Mouse (Mus musculus) cortical plate, adult 2 months (tissue): ENCODE measurements around the gene Alox12b.

ENCODE experiments used
- CTCF ChIP-seq: fragments of 200-500 bp; IDR thresholded peaks from 2 replicates; pipeline ENCODE4 v1.5.1; 2011; ENCODE audit warnings: mild to moderate bottlenecking, control low read depth, low read length; ENCODE audit not compliant: insufficient read depth; ENCODE audit errors: extremely low read depth
- POLR2A ChIP-seq: fragments of 200-500 bp; IDR thresholded peaks from 2 replicates; pipeline ENCODE4 v1.6.1; 2011; ENCODE audit warnings: mild to moderate bottlenecking, low read length, control low read depth; ENCODE audit not compliant: insufficient read depth; ENCODE audit errors: extremely low read depth

- TF ChIP-seq CTCF, result no peak
- TF ChIP-seq POLR2A, result no peak
Observed at GRCm38 (mm10) chr11:69217411-69217810, 60.6 kb downstream of the Alox12b start.
